Mouse (Mus musculus) erythroblast, embryonic 14.5 days (primary cell): ENCODE results near the gene Sptbn4. TPM values are rescaled to one million over a fixed set of nuclear protein-coding genes. Genes with fewer than 3 reads are reported as not detected.

Experiments used
- H3K27me3 ChIP-seq: 2 replicates; pipeline ENCODE4 v1.6.1; 2012; ENCODE audit warnings: inconsistent platforms; ENCODE audit not compliant: control insufficient read depth
- H3K36me3 ChIP-seq: 2 replicates; pipeline ENCODE4 v1.6.1; 2012; ENCODE audit warnings: mild to moderate bottlenecking, inconsistent platforms; ENCODE audit not compliant: control insufficient read depth
- H3K4me1 ChIP-seq: 2 replicates; pipeline ENCODE4 v1.6.1; 2012; ENCODE audit warnings: inconsistent platforms; ENCODE audit not compliant: control insufficient read depth
- H3K4me3 ChIP-seq: replicated peaks from 2 replicates; pipeline ENCODE3; 2012; ENCODE audit warnings: moderate library complexity, mild to moderate bottlenecking, inconsistent platforms
- H3K9me3 ChIP-seq: 2 replicates; pipeline ENCODE4 v1.6.1; 2012; ENCODE audit warnings: low read length, inconsistent platforms, mixed read lengths; ENCODE audit not compliant: control insufficient read depth
- GATA1 ChIP-seq: IDR thresholded peaks from 2 replicates; pipeline ENCODE4 v1.6.1; 2012; ENCODE audit warnings: low read length, inconsistent platforms, mixed read lengths
- TAL1 ChIP-seq: IDR thresholded peaks from 3 replicates; pipeline ENCODE4 v1.6.1; 2012; ENCODE audit warnings: low read length, inconsistent platforms, mixed read lengths
- polyA plus RNA-seq: library from polyadenylated mRNA; stranded (reverse); fragments of >175 nt; gene quantifications from 2 replicates; pipeline ENCODE4 v1.2.3, GENCODE M21; 2012

Gene Sptbn4
- polyA plus RNA-seq, 1 experiment, result 0.01 TPM

GRCm38 (mm10) chr7:27478561-27478960 lies 31.1 kb upstream of the Sptbn4 start:
- no peaks in the 10 kb centered on the region for H3K9me3 ChIP-seq
- no peaks in the 10 kb centered on the region for H3K27me3 ChIP-seq
- peaks cover 56% of the 10 kb centered on the region for H3K36me3 ChIP-seq
- H3K4me1 ChIP-seq, result peaks cover 82% of the 10 kb centered on the region
- TF ChIP-seq TAL1 (no peak), GATA1 (no peak)
- H3K4me3 ChIP-seq, result no peak overlapping the region

GRCm38 (mm10) chr7:27476098-27476635 lies 28.7 kb upstream of the Sptbn4 start:
- Histone ChIP-seq H3K4me3 (peak overlapping the region; percentile 79), H3K36me3 (peaks cover 59% of the 10 kb centered on the region), H3K4me1 (peaks cover 80% of the 10 kb centered on the region), H3K9me3 (no peaks in the 10 kb centered on the region), H3K27me3 (no peaks in the 10 kb centered on the region)
- TF ChIP-seq GATA1 (no peak), TAL1 (no peak)

GRCm38 (mm10) chr7:27475596-27475995 lies 28.1 kb upstream of the Sptbn4 start:
- Histone ChIP-seq H3K9me3 (no peaks in the 10 kb centered on the region), H3K4me1 (peaks cover 78% of the 10 kb centered on the region), H3K4me3 (peak overlapping the region; percentile 79), H3K36me3 (peaks cover 56% of the 10 kb centered on the region), H3K27me3 (no peaks in the 10 kb centered on the region)
- TF ChIP-seq GATA1 (no peak), TAL1 (no peak)

GRCm38 (mm10) chr7:27474490-27474954 lies 27.0 kb upstream of the Sptbn4 start:
- Histone ChIP-seq H3K4me3 (peak overlapping the region; percentile 79), H3K36me3 (peaks cover 50% of the 10 kb centered on the region), H3K4me1 (peaks cover 68% of the 10 kb centered on the region), H3K9me3 (no peaks in the 10 kb centered on the region), H3K27me3 (no peaks in the 10 kb centered on the region)
- TF ChIP-seq TAL1 (no peak), GATA1 (no peak)

GRCm38 (mm10) chr7:27473835-27474489 lies 26.5 kb upstream of the Sptbn4 start:
- H3K4me3 ChIP-seq, result peak overlapping the region; percentile 79

GRCm38 (mm10) chr7:27473156-27473834 lies 25.8 kb upstream of the Sptbn4 start, which contains the start of gene Sertad3:
Sertad3 (plus strand) TSS chr7:27473768.
- Histone ChIP-seq H3K36me3 (peaks cover 41% of the 10 kb centered on the region), H3K9me3 (no peaks in the 10 kb centered on the region), H3K27me3 (no peaks in the 10 kb centered on the region), H3K4me3 (peak within 1 kb of the TSS; percentile 79), H3K4me1 (peaks cover 58% of the 10 kb centered on the region)
- TF ChIP-seq TAL1 (no peak), GATA1 (no peak)

More at GRCm38 (mm10) chr7:27473835-27474489, 26.5 kb upstream of the Sptbn4 start:
- Histone ChIP-seq H3K4me1 (peaks cover 62% of the 10 kb centered on the region), H3K27me3 (no peaks in the 10 kb centered on the region), H3K36me3 (peaks cover 44% of the 10 kb centered on the region), H3K9me3 (no peaks in the 10 kb centered on the region)
- no peak for TF ChIP-seq TAL1
- TF ChIP-seq GATA1, result no peak

GRCm38 (mm10) chr7:27472596-27472995 lies 25.1 kb upstream of the Sptbn4 start:
- Histone ChIP-seq H3K4me3 (peak overlapping the region; percentile 79), H3K27me3 (no peaks in the 10 kb centered on the region), H3K4me1 (peaks cover 53% of the 10 kb centered on the region), H3K9me3 (no peaks in the 10 kb centered on the region), H3K36me3 (peaks cover 41% of the 10 kb centered on the region)
- TF ChIP-seq GATA1 (no peak), TAL1 (no peak)

GRCm38 (mm10) chr7:27471390-27472120 lies 24.1 kb upstream of the Sptbn4 start:
- no peaks in the 10 kb centered on the region for H3K9me3 ChIP-seq
- peak overlapping the region; percentile 79 for H3K4me3 ChIP-seq
- H3K36me3 ChIP-seq, result peaks cover 41% of the 10 kb centered on the region
- no peaks in the 10 kb centered on the region for H3K27me3 ChIP-seq
- TF ChIP-seq GATA1, result no peak
- no peak for TF ChIP-seq TAL1
- H3K4me1 ChIP-seq, result peaks cover 48% of the 10 kb centered on the region
